Mouse (Mus musculus) lung, postnatal 0 days (tissue): ENCODE data around the gene Pitpnc1.

Experiments
- CTCF ChIP-seq: IDR thresholded peaks from 2 replicates; pipeline ENCODE4 v1.5.1; 2016; ENCODE audit warnings: antibody characterized with exemption, mild to moderate bottlenecking
- EP300 ChIP-seq: IDR thresholded peaks from 2 replicates; pipeline ENCODE4 v1.6.1; 2016; ENCODE audit warnings: antibody characterized with exemption, mild to moderate bottlenecking, control low read depth

- no peak for TF ChIP-seq CTCF
- no peak for TF ChIP-seq EP300
Observed at GRCm38 (mm10) chr11:107325739-107326725, 144.5 kb downstream of the Pitpnc1 start.
